Mouse (Mus musculus) intestine, embryonic 14.5 days (tissue): ENCODE data around the gene Wwp2. TPM values are rescaled to one million over a fixed set of nuclear protein-coding genes. Genes with fewer than 3 reads are reported as not detected.

Source experiments
- ATAC-seq: fragments of 200-750 bp; cut with Nextera tagmentation; replicated peaks from 2 replicates; pipeline ENCODE4 v1.8.0; 2017; ENCODE audit warnings: low read depth, moderate number of reproducible peaks, moderate TSS enrichment, moderate library complexity; ENCODE audit not compliant: low FRiP score, low TSS enrichment
- DNase-seq: peaks from one replicate; pipeline ENCODE4 v3.0.0-alpha.2; 2018; ENCODE audit warnings: low spot score
- H3K27ac ChIP-seq: fragments of 300-500 bp; sonication (generic); 2 replicates; pipeline ENCODE4 v1.5.1; 2014; ENCODE audit warnings: low read depth, mild to moderate bottlenecking, control low read depth
- H3K27me3 ChIP-seq: fragments of 300-500 bp; sonication (generic); replicated peaks from 2 replicates; pipeline ENCODE4 v1.6.1; 2014; ENCODE audit warnings: low read length, control low read depth; ENCODE audit not compliant: control insufficient read depth, insufficient read depth
- H3K36me3 ChIP-seq: fragments of 300-500 bp; sonication (generic); 2 replicates; pipeline ENCODE4 v1.6.1; 2014; ENCODE audit warnings: low read length, control low read depth; ENCODE audit not compliant: control insufficient read depth, insufficient read depth
- H3K4me1 ChIP-seq: fragments of 300-500 bp; sonication (generic); replicated peaks from 2 replicates; pipeline ENCODE4 v1.6.1; 2014; ENCODE audit warnings: low read length, control low read depth, mixed read lengths; ENCODE audit not compliant: control insufficient read depth, insufficient read depth
- H3K4me2 ChIP-seq: fragments of 300-500 bp; sonication (generic); 2 replicates; pipeline ENCODE4 v1.6.1; 2014; ENCODE audit warnings: low read length
- H3K4me3 ChIP-seq: fragments of 300-500 bp; sonication (generic); 2 replicates; pipeline ENCODE4 v1.5.1; 2014; ENCODE audit warnings: low read depth, low read length, control low read depth, mixed read lengths
- H3K9ac ChIP-seq: fragments of 300-500 bp; sonication (generic); 2 replicates; pipeline ENCODE4 v1.6.1; 2014; ENCODE audit warnings: mild to moderate bottlenecking, low read length
- H3K9me3 ChIP-seq: fragments of 300-500 bp; sonication (generic); 2 replicates; pipeline ENCODE4 v1.6.1; 2016; ENCODE audit warnings: low read length, control low read depth; ENCODE audit not compliant: control insufficient read depth
- WGBS: fragments of 180-500 bp; shearing (Covaris S2); extraction: QIAGEN DNeasy Blood & Tissue Kit; methylation state at CpG from one replicate; pipeline ENCODE4 v1.1.7; 2014; 5-methylcytosine and 5-hydroxymethylcytosine counted together
- polyA plus RNA-seq: library from polyadenylated mRNA; unstranded; fragments of >200 nt; fragmentation: Nextera tagmentation; extraction: Ambion mirVana; gene quantifications from 2 replicates; pipeline ENCODE4 v1.2.1, GENCODE M21; 2014

Gene Wwp2
- polyA plus RNA-seq, 1 experiment from 2014 or later, result 43.6 TPM

DNA sequence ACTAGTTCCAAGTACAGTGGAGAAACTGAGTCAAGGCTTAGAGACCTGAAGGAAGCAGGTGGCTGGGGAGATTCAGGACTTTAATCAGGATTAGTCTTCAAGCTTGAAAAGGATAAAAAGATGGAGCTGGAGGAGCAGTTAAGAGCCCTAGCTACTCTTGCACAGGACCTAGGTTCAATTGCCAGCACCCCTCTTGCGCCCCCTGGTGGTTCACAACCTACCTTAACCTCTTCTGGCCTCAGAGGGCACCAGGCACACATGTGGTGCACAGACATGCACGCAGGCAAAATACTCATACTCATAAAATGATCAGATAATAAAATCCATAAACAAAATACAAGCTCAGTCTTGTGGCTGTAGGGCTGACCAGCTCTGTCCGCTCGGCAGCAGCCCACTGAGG is 136.3 kb downstream of the Wwp2 start:
- 51% methylated on average over 4 of the region's 4 CpGs for WGBS
- Histone ChIP-seq H3K9ac (no peak overlapping the region), H3K36me3 (no peaks in the 10 kb centered on the region), H3K4me1 (no peaks in the 10 kb centered on the region), H3K27ac (no peak overlapping the region), H3K27me3 (no peaks in the 10 kb centered on the region), H3K9me3 (no peaks in the 10 kb centered on the region), H3K4me2 (no peak overlapping the region), H3K4me3 (no peak overlapping the region)
- DNase-seq (peak; percentile 85), ATAC-seq (0 out of 2 replicates have a peak, but pooled peaks have one; percentile 34)

DNA sequence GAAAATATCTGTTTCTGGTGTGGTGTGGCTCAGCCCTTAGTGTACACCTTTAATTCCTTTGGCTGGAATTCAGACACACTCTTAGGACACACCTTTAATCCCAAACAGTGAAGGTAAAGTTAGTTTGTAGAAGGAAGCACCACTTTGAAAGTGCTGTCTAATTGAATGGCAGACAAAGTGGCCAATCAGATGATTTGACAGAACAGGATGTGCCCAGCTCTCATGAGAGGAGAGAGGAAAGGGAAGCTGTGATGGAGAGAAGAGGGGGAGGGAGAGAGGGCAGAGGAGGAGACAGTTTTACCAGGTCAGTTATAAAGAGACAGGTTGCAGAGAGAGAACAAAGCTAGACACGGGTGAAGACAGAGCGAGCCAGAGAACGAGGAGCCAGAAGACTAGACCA is 138.6 kb downstream of the Wwp2 start:
- WGBS, result 89% methylated on average over 3 of the region's 3 CpGs
- no peak for DNase-seq

DNA sequence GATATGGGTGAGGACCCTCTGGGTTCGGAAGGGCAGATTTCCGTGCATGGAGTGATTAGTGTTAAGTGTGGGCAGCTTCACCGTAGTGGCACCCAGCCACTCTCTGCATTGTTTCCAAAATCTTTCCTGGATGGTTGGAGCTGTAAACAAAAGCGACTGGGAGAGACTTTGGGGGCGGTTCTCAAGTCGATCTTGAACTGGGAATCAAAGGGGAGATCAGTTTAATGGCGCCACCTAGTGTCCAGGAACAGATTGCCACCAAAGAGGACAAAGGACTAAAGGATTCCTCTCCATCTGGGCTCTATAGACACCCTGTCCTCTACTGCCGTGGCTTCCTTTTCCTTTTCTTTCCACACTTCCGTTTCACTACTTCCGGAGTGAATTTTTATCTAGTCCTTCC is 140.5 kb downstream of the Wwp2 start:
- Histone ChIP-seq H3K4me2 (peak overlapping the region; percentile 47), H3K4me3 (peak overlapping the region; percentile 30), H3K36me3 (peaks cover 31% of the 10 kb centered on the region), H3K9ac (peak overlapping the region; percentile 27; the same call in 1 of the 2 replicates), H3K27ac (peak overlapping the region; percentile 33; the same call in 1 of the 2 replicates), H3K4me1 (no peaks in the 10 kb centered on the region), H3K27me3 (no peaks in the 10 kb centered on the region), H3K9me3 (no peaks in the 10 kb centered on the region)
- ATAC-seq, result peak; percentile 47; the same call in 1 of the 2 replicates
- 9% methylated on average over 10 of the region's 10 CpGs for WGBS
- peak; percentile 92 for DNase-seq

More for the DNA sequence above, 138.6 kb downstream of the Wwp2 start:
- Histone ChIP-seq H3K9ac (no peak overlapping the region), H3K9me3 (no peaks in the 10 kb centered on the region), H3K4me2 (no peak overlapping the region), H3K27ac (no peak overlapping the region), H3K27me3 (no peaks in the 10 kb centered on the region), H3K4me1 (no peaks in the 10 kb centered on the region), H3K4me3 (no peak overlapping the region), H3K36me3 (peaks cover 12% of the 10 kb centered on the region)
- ATAC-seq, result no peak

DNA sequence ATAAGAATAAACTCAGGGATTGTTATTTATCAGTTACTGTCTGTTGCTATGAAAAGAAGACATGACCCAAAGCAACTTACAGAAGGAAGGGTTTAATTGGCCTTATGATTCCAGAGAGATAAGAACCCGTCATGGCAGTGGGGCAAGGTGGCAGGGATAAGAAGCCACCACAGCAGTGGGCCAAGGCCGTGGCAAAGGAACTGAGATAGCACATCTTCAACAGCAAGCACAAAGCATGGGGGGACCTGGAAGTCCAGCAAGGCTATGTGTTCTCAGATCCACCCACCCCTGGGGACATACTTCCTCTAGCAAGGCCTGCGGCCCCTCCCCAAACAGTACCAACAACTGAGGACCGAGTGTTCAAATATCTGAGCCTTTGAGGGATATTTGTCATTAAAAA is 141.5 kb downstream of the Wwp2 start:
- Histone ChIP-seq H3K4me1 (no peaks in the 10 kb centered on the region), H3K4me3 (no peak overlapping the region), H3K27me3 (no peaks in the 10 kb centered on the region), H3K9ac (no peak overlapping the region), H3K27ac (no peak overlapping the region), H3K36me3 (peaks cover 40% of the 10 kb centered on the region), H3K4me2 (no peak overlapping the region), H3K9me3 (no peaks in the 10 kb centered on the region)
- ATAC-seq (no peak), DNase-seq (no peak)
- 84% methylated on average over 4 of the region's 4 CpGs for WGBS

DNA sequence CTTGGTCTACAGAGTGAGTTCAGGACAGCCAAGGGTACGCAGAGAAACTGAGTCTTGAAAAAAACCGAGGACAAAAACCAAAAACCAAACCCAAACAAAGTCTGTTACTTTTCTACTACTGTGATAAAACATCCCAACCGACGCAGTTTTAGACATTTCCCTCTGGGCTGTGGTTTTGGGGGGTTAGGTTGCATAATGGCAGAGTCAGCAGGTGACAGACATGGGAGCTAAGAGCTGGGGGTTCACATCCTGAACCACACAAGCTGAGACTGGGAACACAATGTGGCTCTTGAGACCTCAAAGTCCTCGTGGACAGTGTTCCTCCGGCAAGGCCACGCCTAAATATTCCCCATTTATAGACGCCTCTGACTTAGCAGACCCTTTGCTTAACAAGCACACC is 142.0 kb downstream of the Wwp2 start:
- Histone ChIP-seq H3K9me3 (no peaks in the 10 kb centered on the region), H3K4me3 (no peak overlapping the region), H3K27ac (no peak overlapping the region), H3K36me3 (peaks cover 45% of the 10 kb centered on the region), H3K4me1 (no peaks in the 10 kb centered on the region), H3K27me3 (no peaks in the 10 kb centered on the region), H3K4me2 (no peak overlapping the region), H3K9ac (no peak overlapping the region)
- no peak for ATAC-seq
- 87% methylated on average over 8 of the region's 8 CpGs for WGBS
- no peak for DNase-seq

DNA sequence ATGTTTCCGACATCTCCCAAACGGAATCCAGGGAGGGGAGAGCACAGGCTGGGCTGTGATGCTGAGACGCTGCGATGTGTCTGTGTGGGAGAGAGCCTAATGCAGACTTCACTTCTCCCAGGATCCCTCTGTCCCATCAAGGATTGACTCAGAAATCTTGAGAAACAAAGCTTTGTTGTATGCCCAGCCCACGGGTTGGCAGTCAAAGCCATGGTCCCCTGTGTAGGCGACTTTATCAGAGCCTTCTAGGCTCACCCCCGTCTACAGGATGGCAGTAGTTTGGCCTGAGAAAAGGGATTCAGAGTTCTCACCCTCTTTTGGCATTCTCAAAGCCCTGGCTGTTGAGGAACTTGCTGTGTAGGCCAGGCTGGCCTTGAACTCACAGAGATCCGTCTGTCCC is 142.4 kb downstream of the Wwp2 start:
- peaks cover 49% of the 10 kb centered on the region for H3K36me3 ChIP-seq
- no peak for ATAC-seq
- no peak for DNase-seq

DNA sequence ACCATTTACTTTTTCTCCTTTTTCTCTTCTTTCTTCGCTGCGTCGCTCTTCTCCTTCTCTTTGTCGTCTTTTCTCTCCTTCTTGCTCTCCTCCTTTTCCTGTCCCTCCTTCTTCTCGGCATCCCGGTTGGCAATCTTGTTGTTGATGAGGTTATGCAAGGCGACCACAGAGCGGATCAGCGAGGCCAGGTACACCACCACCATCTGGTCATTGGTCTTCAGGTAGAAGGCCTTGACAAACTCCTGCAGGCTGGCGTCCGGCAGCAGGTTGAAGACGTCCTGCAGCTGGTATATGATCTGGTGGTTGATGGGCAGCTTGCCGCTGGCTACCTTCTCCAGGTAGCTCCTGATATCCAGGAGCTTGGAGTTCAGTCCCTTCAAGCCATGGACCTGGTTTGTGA is 144.7 kb downstream of the Wwp2 start:
- Histone ChIP-seq H3K9ac (no peak overlapping the region), H3K9me3 (no peaks in the 10 kb centered on the region), H3K4me1 (peaks cover 2% of the 10 kb centered on the region; the same call in 1 of the 2 replicates), H3K27ac (no peak overlapping the region), H3K4me2 (no peak overlapping the region), H3K27me3 (no peaks in the 10 kb centered on the region), H3K4me3 (no peak overlapping the region), H3K36me3 (peaks cover 73% of the 10 kb centered on the region)
- DNase-seq (no peak), ATAC-seq (no peak)
- WGBS, result 96% methylated on average over 13 of the region's 13 CpGs

More for the DNA sequence above, 142.4 kb downstream of the Wwp2 start:
- H3K4me3 ChIP-seq, result no peak overlapping the region
- no peak overlapping the region for H3K27ac ChIP-seq
- whole genome bisulfite sequencing, result 81% methylated on average over 8 of the region's 8 CpGs
- H3K4me1 ChIP-seq, result no peaks in the 10 kb centered on the region
- H3K9ac ChIP-seq, result no peak overlapping the region
- H3K4me2 ChIP-seq, result no peak overlapping the region
- H3K9me3 ChIP-seq, result no peaks in the 10 kb centered on the region
- H3K27me3 ChIP-seq, result no peaks in the 10 kb centered on the region

DNA sequence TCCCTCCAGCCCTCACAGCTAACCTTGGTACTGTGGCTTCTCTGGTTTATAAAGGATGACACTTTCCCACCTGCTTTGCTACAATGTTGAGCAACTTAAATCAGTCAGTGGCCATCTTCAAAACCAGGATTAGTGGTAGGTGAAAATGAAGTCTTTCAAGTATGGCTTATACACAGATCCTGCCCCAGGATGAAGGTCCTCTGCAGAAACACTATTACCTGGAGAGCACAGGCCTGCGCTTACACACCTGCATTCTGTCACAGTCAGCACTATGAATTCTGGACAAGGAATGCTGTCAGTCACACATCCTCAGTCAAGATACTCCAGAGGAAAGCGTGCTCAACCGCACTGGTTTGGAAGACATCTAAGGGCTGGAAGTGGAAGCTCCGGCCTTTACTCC is 145.4 kb downstream of the Wwp2 start:
- no peaks in the 10 kb centered on the region for H3K27me3 ChIP-seq
- peaks cover 76% of the 10 kb centered on the region for H3K36me3 ChIP-seq
- peaks cover 8% of the 10 kb centered on the region for H3K4me1 ChIP-seq
- H3K4me2 ChIP-seq, result no peak overlapping the region
- ATAC-seq (no peak), DNase-seq (no peak)
- H3K9ac ChIP-seq, result no peak overlapping the region
- no peak overlapping the region for H3K27ac ChIP-seq
- no peaks in the 10 kb centered on the region for H3K9me3 ChIP-seq
- 98% methylated on average over 4 of the region's 4 CpGs for WGBS
- no peak overlapping the region for H3K4me3 ChIP-seq

DNA sequence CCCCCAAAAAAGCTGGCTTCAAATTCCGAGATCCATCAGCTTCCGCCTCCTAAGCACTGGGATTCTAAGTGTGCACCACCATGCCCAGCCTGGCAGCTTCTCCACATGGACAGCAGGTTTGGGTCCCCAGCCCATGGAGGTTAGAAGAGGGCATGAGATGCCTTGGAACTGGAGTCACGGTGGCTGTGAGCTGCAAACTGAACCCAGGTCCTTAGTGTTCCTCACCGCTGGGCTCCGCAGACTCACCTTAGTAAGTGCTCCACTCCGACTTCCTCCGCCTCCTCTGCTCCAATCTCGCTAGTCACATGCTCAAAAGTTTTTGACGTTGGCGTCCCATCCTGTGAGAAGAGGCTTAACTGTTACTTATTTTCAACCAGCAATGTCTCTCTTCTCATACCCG is 146.0 kb downstream of the Wwp2 start:
- no peak overlapping the region for H3K4me2 ChIP-seq
- WGBS, result 93% methylated on average over 11 of the region's 11 CpGs
- H3K9ac ChIP-seq, result no peak overlapping the region
- no peaks in the 10 kb centered on the region for H3K9me3 ChIP-seq
- DNase-seq, result no peak
- no peak overlapping the region for H3K4me3 ChIP-seq
- H3K27me3 ChIP-seq, result no peaks in the 10 kb centered on the region
- no peak for ATAC-seq
- peaks cover 14% of the 10 kb centered on the region for H3K4me1 ChIP-seq
- H3K36me3 ChIP-seq, result peaks cover 76% of the 10 kb centered on the region
- H3K27ac ChIP-seq, result no peak overlapping the region
